Mouse (Mus musculus): ENCODE data around the gene Exoc6. TPM values are rescaled to one million over a fixed set of nuclear protein-coding genes. Genes with fewer than 3 reads are reported as not detected.

Gene Exoc6
- 36.6 TPM for polyA plus RNA-seq (2017; shearing (Covaris generic))

DNA sequence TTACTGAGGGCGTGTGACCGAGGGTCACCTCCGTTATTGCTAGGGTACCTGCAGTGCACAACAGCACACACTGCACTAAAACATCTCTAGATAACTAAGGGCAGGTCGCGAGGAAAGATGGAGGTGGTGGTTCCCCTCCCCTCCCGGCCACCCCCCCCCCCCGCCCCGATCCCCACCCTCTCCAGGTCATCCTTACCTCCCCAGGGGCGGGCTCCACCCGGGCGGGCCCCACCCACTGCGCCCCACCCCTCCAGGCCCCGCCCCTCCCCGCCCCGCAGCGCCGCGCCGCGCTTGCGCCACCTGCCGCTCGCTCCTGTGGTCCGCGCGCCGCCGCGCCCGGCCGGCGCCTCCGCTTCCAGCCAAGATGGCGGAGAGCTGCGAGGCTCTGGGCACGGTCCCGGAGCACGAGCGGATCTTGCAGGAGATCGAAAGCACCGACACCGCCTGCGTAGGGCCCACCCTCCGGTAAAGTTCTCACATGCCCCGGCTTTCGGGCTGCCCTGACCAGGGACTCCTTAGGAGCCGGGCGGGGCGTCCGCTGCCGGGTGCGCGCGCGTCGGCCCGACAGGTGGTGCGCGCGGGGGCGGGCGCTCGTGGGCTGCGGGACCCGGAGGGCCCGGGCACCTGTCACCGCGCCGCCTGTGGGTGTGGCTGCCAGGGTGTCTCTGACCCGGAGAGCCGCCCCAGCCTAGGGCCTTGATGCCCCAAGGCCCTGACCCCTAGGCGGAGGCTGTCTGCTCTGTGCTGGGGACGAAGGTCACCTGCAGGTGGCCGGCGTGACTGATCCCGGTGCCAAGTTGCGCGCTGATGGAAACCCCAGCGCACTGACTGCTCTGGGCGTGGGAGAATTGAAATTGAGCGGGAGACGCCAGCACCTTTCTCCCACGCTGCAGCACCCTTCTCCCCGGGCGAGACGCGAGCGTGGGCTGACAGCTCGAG, at the start of gene Exoc6:
Gene Exoc6 (plus strand): TSS at position 318 of the 939 bp plus-strand sequence.

DNA sequence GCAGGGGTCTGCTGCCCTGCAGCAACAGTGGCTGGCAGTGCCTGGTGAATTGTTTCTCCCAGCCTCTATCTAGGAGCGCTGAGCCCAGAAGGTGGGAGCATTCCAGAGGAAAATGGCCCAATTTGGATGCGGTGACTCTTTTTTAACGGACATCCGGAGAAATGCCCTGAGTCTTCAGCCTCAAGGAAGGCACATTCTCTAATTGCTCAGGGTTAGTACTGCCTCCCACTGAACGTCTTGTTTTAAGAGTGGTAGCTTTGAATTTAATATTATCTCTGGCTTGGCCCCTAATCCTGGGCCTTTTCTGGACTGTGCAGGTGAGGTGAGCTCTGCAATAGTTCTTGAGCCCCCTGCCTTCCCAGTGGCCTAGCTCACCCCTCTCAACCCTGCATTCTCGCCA, 135.1 kb downstream of the Exoc6 start, which contains the start of gene Cyp26c1:
Gene Cyp26c1 (plus strand): TSS at position 301 of the 400 bp plus-strand sequence.

DNA sequence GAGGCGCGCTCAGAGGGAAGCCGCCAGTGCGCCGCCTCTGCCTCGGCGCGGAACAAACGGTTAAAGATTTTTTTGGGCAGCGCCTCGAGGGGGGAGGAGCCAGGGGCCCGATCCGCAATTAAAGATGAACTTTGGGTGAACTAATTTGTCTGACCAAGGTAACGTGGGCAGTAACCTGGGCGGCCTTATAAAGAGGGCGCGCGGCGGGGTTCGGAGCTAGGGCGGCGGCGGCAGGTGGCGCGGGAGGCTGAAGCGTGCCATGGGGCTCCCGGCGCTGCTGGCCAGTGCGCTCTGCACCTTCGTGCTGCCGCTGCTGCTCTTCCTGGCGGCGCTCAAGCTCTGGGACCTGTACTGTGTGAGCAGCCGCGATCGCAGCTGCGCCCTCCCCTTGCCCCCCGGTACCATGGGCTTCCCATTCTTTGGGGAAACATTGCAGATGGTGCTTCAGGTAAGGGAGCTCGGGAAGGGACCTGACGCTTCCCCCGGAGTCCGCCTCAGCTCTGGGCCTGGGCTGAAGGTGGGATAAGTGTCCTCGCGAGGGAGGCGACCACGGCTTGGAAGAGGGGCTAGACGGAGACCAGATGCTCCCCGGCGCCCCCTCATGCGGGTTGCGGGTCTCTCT, 147.5 kb downstream of the Exoc6 start, which contains the start of gene Cyp26a1:
Gene Cyp26a1 (plus strand): TSS at position 148 of the 622 bp plus-strand sequence.

Other genes with a start within 250 kb of the Exoc6 start
- gene Ide, start 212.6 kb upstream of the Exoc6 start, polyA plus RNA-seq (2017; shearing (Covaris generic)): 66.9 TPM
- 1.9 TPM for gene Kif11, start 174.0 kb upstream of the Exoc6 start, polyA plus RNA-seq (2017; shearing (Covaris generic))
- gene Hhex, start 115.6 kb upstream of the Exoc6 start, polyA plus RNA-seq (2017; shearing (Covaris generic)): 0.16 TPM
- not detected for gene Cyp26c1, start 135.2 kb downstream of the Exoc6 start, polyA plus RNA-seq (2017; shearing (Covaris generic))
- gene Cyp26a1, start 147.4 kb downstream of the Exoc6 start, polyA plus RNA-seq (2017; shearing (Covaris generic)): not detected